11 mouse cellular contexts compared by ENCODE assay signal in the genomic region with DNA sequence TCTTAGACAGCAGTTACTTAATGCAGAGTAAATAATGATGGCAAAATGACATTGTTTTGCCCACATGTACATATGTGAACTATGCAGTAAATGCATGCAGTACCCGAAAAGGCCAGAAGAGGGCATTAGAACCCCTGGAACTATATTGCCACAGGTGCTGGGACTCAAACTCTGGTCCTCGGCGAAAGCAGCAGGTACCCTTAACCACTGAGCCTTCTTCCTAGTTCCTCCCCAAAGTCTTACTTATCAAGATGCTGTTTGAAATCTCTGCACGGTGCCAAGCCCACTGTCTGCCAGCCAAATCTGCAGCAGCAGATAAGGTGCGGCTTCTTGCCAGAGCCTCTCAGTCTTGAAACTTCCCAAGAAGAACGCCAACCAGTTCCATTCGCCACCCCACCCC.
DNase-seq lines count a peak whose midpoint lies in the region; ATAC-seq and TF ChIP-seq lines count a peak whose summit lies in the region.
"Had no signal": no experiment of that assay in that cellular context is flagged by ENCODE, and none has a peak within 500 bp of the region (broad histone marks: within the 10 kb centered on the region; RNA-seq: fewer than 3 reads in every experiment).

No protein-coding gene starts in this region.

- no peak for ATAC-seq in hindbrain, postnatal 0 days

- H3K4me1 ChIP-seq in hindbrain, postnatal 0 days (ENCODE audit: insufficient read depth, low read length): no peaks in the 10 kb centered on the region
- H3K4me1 ChIP-seq in hindbrain, embryonic 10.5 days (replicated peaks): peaks cover 14% of the 10 kb centered on the region
- H3K4me1 ChIP-seq in ES-Bruce4 (ENCODE audit: control insufficient read depth, insufficient read depth, low read length): no peaks in the 10 kb centered on the region

- H3K27ac ChIP-seq in hindbrain, postnatal 0 days: no peak overlapping the region
- H3K27ac ChIP-seq in hindbrain, embryonic 10.5 days: no peak overlapping the region
- no peak overlapping the region for H3K27ac ChIP-seq in ES-Bruce4 (ENCODE audit: insufficient read depth, low read length)

- no peak overlapping the region for H3K9ac ChIP-seq in hindbrain, postnatal 0 days (replicated peaks; ENCODE audit: low read length)
- no peak overlapping the region for H3K9ac ChIP-seq in ES-Bruce4 (ENCODE audit: low read depth, poor library complexity, severe bottlenecking)

- TF ChIP-seq CTCF in hindbrain, postnatal 0 days (IDR thresholded peaks at IDR 0.05; ENCODE audit: low read depth): peak; percentile 55
- peak; percentile 53 for TF ChIP-seq CTCF in ES-Bruce4 (IDR thresholded peaks at IDR 0.05; ENCODE audit: low read depth, low read length)

- no peak for TF ChIP-seq POLR2A in ES-Bruce4 (IDR thresholded peaks at IDR 0.05; ENCODE audit: insufficient read depth, low read length)

- no peak for TF ChIP-seq EP300 in ES-Bruce4 (IDR thresholded peaks at IDR 0.05; ENCODE audit: insufficient read depth, low read depth, low read length)

- 82% methylated on average over 7 of the region's 7 CpGs for WGBS in hindbrain, postnatal 0 days
- WGBS in hindbrain, embryonic 10.5 days: 82% methylated on average over 7 of the region's 7 CpGs

- H3K4me2 ChIP-seq in hindbrain, postnatal 0 days (ENCODE audit: low read depth, low read length): no peak overlapping the region

- H3K9me3 ChIP-seq in hindbrain, postnatal 0 days (ENCODE audit: low read length): no peaks in the 10 kb centered on the region
- H3K9me3 ChIP-seq in hindbrain, embryonic 10.5 days: no peaks in the 10 kb centered on the region
- H3K9me3 ChIP-seq in ES-Bruce4 (replicated peaks; ENCODE audit: control insufficient read depth, insufficient read depth, low read length, poor library complexity, severe bottlenecking): no peaks in the 10 kb centered on the region

- no peaks in the 10 kb centered on the region for H3K27me3 ChIP-seq in hindbrain, postnatal 0 days (ENCODE audit: insufficient read depth, low read length)
- no peaks in the 10 kb centered on the region for H3K27me3 ChIP-seq in hindbrain, embryonic 10.5 days (ENCODE audit: insufficient read depth, poor library complexity, severe bottlenecking)
- H3K27me3 ChIP-seq in ES-Bruce4 (ENCODE audit: control insufficient read depth, insufficient read depth, low read length, poor library complexity, severe bottlenecking): no peaks in the 10 kb centered on the region

- no peak for DNase-seq in hindbrain, postnatal 0 days (ENCODE audit: low spot score)
- no peak for DNase-seq in hindbrain, embryonic 10.5 days (ENCODE audit: low spot score)
- peak; percentile 28 for DNase-seq in 416B (ENCODE audit: low read depth)
- peak; percentile 48 for DNase-seq in lung, postnatal 36 days
- no peak for DNase-seq in MN1 (ENCODE audit: low spot score)
- no peak for DNase-seq in urinary bladder, postnatal 36 days (ENCODE audit: low spot score in 2 of 2)
- no peak for DNase-seq in left cerebral cortex, postnatal 36 days (ENCODE audit: low spot score in 2 of 2)
- DNase-seq: adrenal gland, postnatal 10 days; midbrain, embryonic 14.5 days; right cerebral cortex, adult 18-20 months had no signal

- H3K4me3 ChIP-seq in hindbrain, postnatal 0 days (ENCODE audit: low read length): no peak overlapping the region
- no peak overlapping the region for H3K4me3 ChIP-seq in hindbrain, embryonic 10.5 days
- no peak overlapping the region for H3K4me3 ChIP-seq in ES-Bruce4 (ENCODE audit: low read depth, low read length)

- intact Hi-C loops in left cerebral cortex, postnatal 36 days (cut with DNase I): no loop called here

- no peaks in the 10 kb centered on the region for H3K36me3 ChIP-seq in hindbrain, postnatal 0 days (ENCODE audit: insufficient read depth, low read length)
- H3K36me3 ChIP-seq in hindbrain, embryonic 10.5 days: no peaks in the 10 kb centered on the region
- no peaks in the 10 kb centered on the region for H3K36me3 ChIP-seq in ES-Bruce4 (ENCODE audit: control insufficient read depth, insufficient read depth, low read length, poor library complexity, severe bottlenecking)

Comparison
In these comparisons a context has a peak if more than half of its experiments do, and no peak if none do; other contexts are left out.
1. DNase-seq: peak in 416B (single experiment) and lung, postnatal 36 days (single experiment); none in hindbrain, postnatal 0 days (single experiment), hindbrain, embryonic 10.5 days (single experiment), MN1 (single experiment), urinary bladder, postnatal 36 days (0 of 2) and left cerebral cortex, postnatal 36 days (0 of 2).